In the genomic region with DNA sequence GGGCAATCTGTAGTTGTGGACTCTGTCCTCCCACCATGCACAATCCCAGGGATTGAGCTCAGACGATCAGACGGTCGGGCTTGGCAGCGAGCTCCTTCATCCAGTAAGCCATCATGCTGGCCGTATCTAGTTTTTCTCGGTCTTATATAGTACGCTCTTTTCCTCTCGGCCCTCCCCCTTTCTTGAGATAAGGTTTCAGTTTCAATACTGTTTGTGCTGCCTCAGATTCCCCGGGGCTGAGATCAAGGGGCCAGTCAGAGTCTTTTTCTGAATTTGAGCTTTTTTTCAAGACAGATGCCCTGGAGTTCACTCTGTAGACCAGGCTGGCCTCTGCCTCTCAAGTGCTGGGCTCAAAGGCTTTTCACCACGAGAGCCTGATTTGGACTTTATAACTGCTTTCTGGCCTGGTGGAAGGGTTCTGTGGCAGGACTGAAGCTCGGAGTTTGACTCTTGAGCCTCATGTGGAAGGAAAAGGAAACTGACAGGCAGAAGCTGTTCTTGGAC, we compare ENCODE assay signal across 8 mouse cellular contexts. TPM values are rescaled to one million over a fixed set of nuclear protein-coding genes. Genes with fewer than 3 reads are reported as not detected.
DNase-seq lines count a peak whose midpoint lies in the region; ATAC-seq and TF ChIP-seq lines count a peak whose summit lies in the region.

No protein-coding gene starts in this region.

- no peaks in the 10 kb centered on the region for H3K9me3 ChIP-seq in kidney, embryonic 16.5 days (ENCODE audit: low read length)

- WGBS in heart, adult 2 months: 22% methylated on average over 11 of the region's 11 CpGs
- WGBS in kidney, embryonic 16.5 days: 29% methylated on average over 11 of the region's 11 CpGs

- DNase-seq in A20 (ENCODE audit: low read depth, low spot score): peak; percentile 91
- peak; percentile 48 for DNase-seq in R1 (ENCODE audit: low read depth, low spot score)
- peak; percentile 73 for DNase-seq in heart, adult 2 months
- DNase-seq in right cerebral cortex, postnatal 10 days (ENCODE audit: low spot score in 2 of 2): no peak
- no peak for DNase-seq in cerebellum, adult 8-10 months
- DNase-seq in left cerebral cortex, postnatal 10 days (ENCODE audit: extremely low spot score in 1 of 2, low spot score in 2 of 2): no peak

- no peaks in the 10 kb centered on the region for H3K27me3 ChIP-seq in heart, adult 2 months (ENCODE audit: control insufficient read depth, insufficient read depth, low read length)
- H3K27me3 ChIP-seq in kidney, embryonic 16.5 days (ENCODE audit: insufficient read depth, low read length): no peaks in the 10 kb centered on the region

- H3K27ac ChIP-seq in heart, adult 2 months: peak overlapping the region; percentile 97
- H3K27ac ChIP-seq in kidney, embryonic 16.5 days (ENCODE audit: low read length): peak overlapping the region; percentile 85

- peak overlapping the region; percentile 36 for H3K4me2 ChIP-seq in kidney, embryonic 16.5 days (replicated peaks; ENCODE audit: low read depth, low read length)

- no peak for ATAC-seq in kidney, embryonic 16.5 days (ENCODE audit: low FRiP score, low TSS enrichment)
- ATAC-seq in megakaryocyte, adult 5-6 weeks (ENCODE audit: poor library complexity, severe bottlenecking): peak; percentile 30

- peak overlapping the region; percentile 42 for H3K4me3 ChIP-seq in heart, adult 2 months
- no peak overlapping the region for H3K4me3 ChIP-seq in kidney, embryonic 16.5 days (ENCODE audit: low read length)

- TF ChIP-seq CTCF in heart, adult 2 months (IDR thresholded peaks at IDR 0.05): peak; percentile 45

- peaks cover 34% of the 10 kb centered on the region for H3K4me1 ChIP-seq in heart, adult 2 months (ENCODE audit: control insufficient read depth, insufficient read depth, low read length)
- H3K4me1 ChIP-seq in kidney, embryonic 16.5 days (ENCODE audit: insufficient read depth, low read length): peaks cover 63% of the 10 kb centered on the region

- H3K9ac ChIP-seq in heart, adult 2 months (ENCODE audit: low read depth, low read length): peak overlapping the region; percentile 71
- no peak overlapping the region for H3K9ac ChIP-seq in kidney, embryonic 16.5 days (replicated peaks; ENCODE audit: low read length)

- H3K79me2 ChIP-seq in heart, adult 2 months (replicated peaks; ENCODE audit: control insufficient read depth, insufficient read depth, low read length): no peaks in the 10 kb centered on the region

- TF ChIP-seq EP300 in heart, adult 2 months (IDR thresholded peaks at IDR 0.05; ENCODE audit: insufficient read depth, low read depth, low read length): peak; percentile 14; the same call in 1 of the 2 replicates

- peaks cover 8% of the 10 kb centered on the region for H3K36me3 ChIP-seq in heart, adult 2 months (ENCODE audit: control insufficient read depth, insufficient read depth, low read length)
- H3K36me3 ChIP-seq in kidney, embryonic 16.5 days (ENCODE audit: insufficient read depth, low read length): no peaks in the 10 kb centered on the region

- intact Hi-C loops in heart, adult 2 months (cut with DNase I): no loop called here
- intact Hi-C loops in left cerebral cortex, postnatal 10 days (cut with DNase I): no loop called here

- peak; percentile 88 for TF ChIP-seq POLR2A in heart, adult 2 months (IDR thresholded peaks at IDR 0.05; ENCODE audit: insufficient read depth, low read depth, low read length)

RNA-seq across cellular contexts. Expression of gene Tubd1, which starts 36.5 kb away (rescaled TPM):
- total RNA-seq in heart, adult 2 months (2021): 1 to 10 TPM; 5.7 to 6.2 TPM
- 4.7 and 8.3 TPM in 2 replicates for polyA plus RNA-seq in heart, adult 2 months (2012; rRNA removed)
- polyA plus RNA-seq in kidney, embryonic 16.5 days (2015; fragmentation: Nextera tagmentation; extraction: Ambion mirVana): 11.4 and 13.6 TPM in 2 replicates
- total RNA-seq in megakaryocyte, adult 5-6 weeks (2015): 7.8 and 9.6 TPM in 2 replicates
- 5.4 and 5.5 TPM in 2 replicates for total RNA-seq in megakaryocyte, adult 5-6 weeks (2017)
- total RNA-seq in left cerebral cortex, postnatal 10 days (2021): 1 to 10 TPM; 6.1 to 7.4 TPM

RNA-seq across cellular contexts. Expression of gene Rps6kb1, which starts 36.7 kb away (rescaled TPM):
- 10 to 100 TPM; 18.3 to 22.4 TPM for total RNA-seq in heart, adult 2 months (2021)
- polyA plus RNA-seq in heart, adult 2 months (2012; rRNA removed): 6.4 and 8.1 TPM in 2 replicates
- polyA plus RNA-seq in kidney, embryonic 16.5 days (2015; fragmentation: Nextera tagmentation; extraction: Ambion mirVana): 51.6 and 62.1 TPM in 2 replicates
- 30.4 and 38.4 TPM in 2 replicates for total RNA-seq in megakaryocyte, adult 5-6 weeks (2015)
- 29.9 and 35.4 TPM in 2 replicates for total RNA-seq in megakaryocyte, adult 5-6 weeks (2017)
- 10 to 100 TPM; 46.2 to 49.6 TPM for total RNA-seq in left cerebral cortex, postnatal 10 days (2021)

Comparison
In these comparisons a context has a peak if more than half of its experiments do, and no peak if none do; other contexts are left out.
1. DNase-seq: peak in A20 (single experiment), R1 (single experiment) and heart, adult 2 months (2 of 2); none in right cerebral cortex, postnatal 10 days (0 of 2), cerebellum, adult 8-10 months (single experiment) and left cerebral cortex, postnatal 10 days (0 of 2).